Mouse (Mus musculus): Measurements from ENCODE around the gene Ifna9. TPM values are rescaled to one million over a fixed set of nuclear protein-coding genes. Genes with fewer than 3 reads are reported as not detected.
"Not testable (repeated sequence)": the region's sequence is repeated elsewhere in the genome, so short reads cannot be mapped to it uniquely, and the experiment has no call there.

The Ifna9 gene
- total RNA-seq (2021), result not detected
- long read RNA-seq, experiment 1, result 0 reads
- long read RNA-seq, experiment 2, result 0 reads

- DNase-seq (ENCODE audit: low spot score in 2 of 2), result no peak
- intact Hi-C loops (cut with DNase I), result no loop called here
Measured at GRCm38 (mm10) chr4:88592285-88592684, at the start of gene Ifna9. Gene Ifna9, minus strand, starts transcription at chr4:88592385.

GRCm38 (mm10) chr4:88641077-88641831 is 49.1 kb upstream of the Ifna9 start:
- intact Hi-C loops (cut with DNase I), result no loop called here

GRCm38 (mm10) chr4:88640704-88641076 is 48.5 kb upstream of the Ifna9 start:
- no peak for DNase-seq (ENCODE audit: low spot score in 2 of 2)
- intact Hi-C loops (cut with DNase I), result no loop called here

More at GRCm38 (mm10) chr4:88641077-88641831, 49.1 kb upstream of the Ifna9 start:
- peak; percentile 84 to 91 for DNase-seq (ENCODE audit: low spot score in 2 of 2)

GRCm38 (mm10) chr4:88634311-88634710 is 42.1 kb upstream of the Ifna9 start, which contains the start of gene C87499:
Gene C87499, minus strand, starts transcription at chr4:88634411.
- intact Hi-C loops (cut with DNase I), result no loop called here

GRCm38 (mm10) chr4:88603276-88603675 is 11.1 kb upstream of the Ifna9 start, which contains the start of gene Ifna12:
Gene Ifna12, minus strand, starts transcription at chr4:88603376.
- DNase-seq (ENCODE audit: low spot score in 2 of 2), result no peak
- intact Hi-C loops (cut with DNase I), result no loop called here

More at GRCm38 (mm10) chr4:88634311-88634710, 42.1 kb upstream of the Ifna9 start, which contains the start of gene C87499:
- DNase-seq (ENCODE audit: low spot score in 2 of 2), result no peak

GRCm38 (mm10) chr4:88571698-88572097 is 20.5 kb downstream of the Ifna9 start, which contains the start of gene Ifna14:
Gene Ifna14, minus strand, starts transcription at chr4:88571798.
- DNase-seq (ENCODE audit: low spot score in 2 of 2), result no peak
- intact Hi-C loops (cut with DNase I), result no loop called here

- DNase-seq (ENCODE audit: low spot score in 2 of 2), result no peak
- intact Hi-C loops (cut with DNase I), result no loop called here
Measured at GRCm38 (mm10) chr4:88561791-88562190, 30.4 kb downstream of the Ifna9 start.

- intact Hi-C loops (cut with DNase I); DNase-seq (ENCODE audit: low spot score in 2 of 2): not testable (repeated sequence)
Measured at GRCm38 (mm10) chr4:88558145-88558544, 34.0 kb downstream of the Ifna9 start, which contains the start of gene Ifna15. Gene Ifna15, minus strand, starts transcription at chr4:88558245.

- intact Hi-C loops (cut with DNase I), result no loop called here
- DNase-seq (ENCODE audit: low spot score in 2 of 2), result peak; percentile 64 to 68
Measured at GRCm38 (mm10) chr4:88550161-88550945, 41.8 kb downstream of the Ifna9 start.

- intact Hi-C loops (cut with DNase I), result loop anchor here (10.0 kb wide), 1 partner anchor 193 kb away; no protein-coding TSS in a partner anchor
- no peak for DNase-seq (ENCODE audit: low spot score in 2 of 2)
Measured at GRCm38 (mm10) chr4:88547986-88548385, 44.2 kb downstream of the Ifna9 start.

- DNase-seq (ENCODE audit: low spot score in 2 of 2), result peak; percentile 53 to 84
- intact Hi-C loops (cut with DNase I), result loop anchor here (5.0 to 10.0 kb wide), 3 partner anchors 189 to 1176 kb away; partner anchors contain the start of gene Mllt3
Measured at GRCm38 (mm10) chr4:88543649-88544234, 48.4 kb downstream of the Ifna9 start.

Other genes with a start within 250 kb of the Ifna9 start
- 1 to 10 TPM; 2.2 to 2.3 TPM for gene Hacd4, start 153.5 kb downstream of the Ifna9 start, total RNA-seq (2021)
- gene Ifnb1, start 69.6 kb downstream of the Ifna9 start, total RNA-seq (2021), result not detected
- not detected for gene Ifna15, start 34.1 kb downstream of the Ifna9 start, total RNA-seq (2021)
- gene Ifna14, start 20.6 kb downstream of the Ifna9 start, total RNA-seq (2021), result not detected
- not detected for gene Ifna12, start 11.0 kb upstream of the Ifna9 start, total RNA-seq (2021)
- gene C87499, start 42.0 kb upstream of the Ifna9 start, total RNA-seq (2021), result not detected
- not detected for gene Ifna13, start 52.1 kb upstream of the Ifna9 start, total RNA-seq (2021)
- not detected for gene Ifna16, start 84.5 kb upstream of the Ifna9 start, total RNA-seq (2021)
- not detected for gene Ifna2, start 91.5 kb upstream of the Ifna9 start, total RNA-seq (2021)
- gene Ifnab, start 99.0 kb upstream of the Ifna9 start, total RNA-seq (2021), result not detected
- 1 to 10 TPM; 1.0 to 1.5 TPM for gene Gm26566, start 129.4 kb upstream of the Ifna9 start, total RNA-seq (2021)
- gene Klhl9, start 130.1 kb upstream of the Ifna9 start, total RNA-seq (2021), result 100 to 1,000 TPM; 103 to 104 TPM
- gene Gm13271, start 162.5 kb upstream of the Ifna9 start, total RNA-seq (2021), result not detected
- not detected for gene Gm13283, start 167.7 kb upstream of the Ifna9 start, total RNA-seq (2021)
- not detected for gene Gm13290, start 181.4 kb upstream of the Ifna9 start, total RNA-seq (2021)
- gene Gm13289, start 184.5 kb upstream of the Ifna9 start, total RNA-seq (2021), result not detected
- not detected for gene Gm13272, start 187.5 kb upstream of the Ifna9 start, total RNA-seq (2021)
- gene Ifnz, start 189.7 kb upstream of the Ifna9 start, total RNA-seq (2021), result not detected
- gene Gm13276, start 193.3 kb upstream of the Ifna9 start, total RNA-seq (2021), result not detected
- not detected for gene Gm13277, start 196.2 kb upstream of the Ifna9 start, total RNA-seq (2021)
- gene Gm13278, start 199.2 kb upstream of the Ifna9 start, total RNA-seq (2021), result not detected
- not detected for gene Gm13275, start 202.1 kb upstream of the Ifna9 start, total RNA-seq (2021)
- not detected for gene Gm13279, start 205.0 kb upstream of the Ifna9 start, total RNA-seq (2021)
- gene Gm13285, start 207.3 kb upstream of the Ifna9 start, total RNA-seq (2021), result not detected
- gene Gm13287, start 210.9 kb upstream of the Ifna9 start, total RNA-seq (2021), result not detected
- gene Gm13288, start 213.1 kb upstream of the Ifna9 start, total RNA-seq (2021), result not detected
- gene Ifna7, start 223.8 kb upstream of the Ifna9 start, total RNA-seq (2021), result not detected
- gene Ifna11, start 227.6 kb upstream of the Ifna9 start, total RNA-seq (2021), result not detected
- gene Ifna6, start 235.0 kb upstream of the Ifna9 start, total RNA-seq (2021), result not detected
- gene Ifna5, start 243.1 kb upstream of the Ifna9 start, total RNA-seq (2021), result not detected
- gene Ifna4, start 249.5 kb upstream of the Ifna9 start, total RNA-seq (2021), result not detected